In the genomic region with DNA sequence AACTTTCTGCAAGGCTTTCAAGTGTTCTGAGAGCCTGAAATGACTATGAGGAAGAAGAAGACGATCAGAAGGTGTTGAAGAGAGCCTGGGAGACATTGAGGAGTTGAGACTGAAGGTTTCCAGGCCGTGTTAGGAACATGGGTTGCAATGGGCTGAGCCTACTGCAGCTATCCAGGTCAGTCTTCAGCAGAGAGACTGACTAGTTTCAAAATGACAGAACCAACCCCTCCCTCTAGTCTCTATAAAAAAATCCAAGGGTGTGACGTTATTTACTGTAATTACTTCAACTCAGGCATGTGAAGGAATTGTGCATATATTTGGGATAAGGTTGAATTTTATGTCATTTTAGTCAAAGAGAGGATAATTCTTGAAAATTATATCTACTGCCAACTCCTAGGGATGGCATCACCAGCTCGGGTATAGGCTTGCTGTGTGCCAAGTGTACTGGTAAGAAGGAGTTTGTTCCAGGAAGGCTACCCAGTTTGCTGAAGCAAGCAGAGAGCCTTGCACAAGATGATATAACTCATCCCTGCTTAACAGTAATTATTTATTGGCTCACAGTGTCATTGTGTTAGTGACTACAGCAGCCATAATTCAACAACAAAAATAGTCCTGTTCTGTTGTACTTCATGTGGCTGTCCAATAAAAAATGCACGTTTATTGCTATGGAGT, we compare ENCODE assay signal across 33 mouse cellular contexts. TPM values are rescaled to one million over a fixed set of nuclear protein-coding genes. Genes with fewer than 3 reads are reported as not detected.
A peak's percentile ranks its signal among the peaks of the same experiment; 100 is the strongest.
DNase-seq lines count a peak whose midpoint lies in the region; ATAC-seq lines count a peak whose summit lies in the region.
"Had no signal": no experiment of that assay in that cellular context is flagged by ENCODE, and none has a peak within 500 bp of the region (broad histone marks: within the 10 kb centered on the region; RNA-seq: fewer than 3 reads in every experiment).

No protein-coding gene starts in this region.

- no peak overlapping the region for H3K4me3 ChIP-seq in midbrain, embryonic 11.5 days (ENCODE audit: low read depth, low read length)
- no peak overlapping the region for H3K4me3 ChIP-seq in midbrain, embryonic 13.5 days (replicated peaks)
- H3K4me3 ChIP-seq: forebrain, embryonic 10.5 days; forebrain, embryonic 13.5 days; hindbrain, embryonic 12.5 days; hindbrain, embryonic 15.5 days had no signal

- no peak overlapping the region for H3K9ac ChIP-seq in midbrain, embryonic 11.5 days (ENCODE audit: low read length)
- H3K9ac ChIP-seq in midbrain, embryonic 13.5 days (replicated peaks), result no peak overlapping the region
- H3K9ac ChIP-seq: forebrain, embryonic 13.5 days; hindbrain, embryonic 12.5 days; hindbrain, embryonic 15.5 days had no signal

- peak; percentile 55 for DNase-seq in adrenal gland, adult 8-10 months
- no peak for DNase-seq in adrenal gland, postnatal 25 days
- DNase-seq in midbrain, embryonic 11.5 days (ENCODE audit: low spot score, missing footprints), result peak; percentile 69
- peak; percentile 84 for DNase-seq in adipocyte (ENCODE audit: low spot score)
- peak; percentile 46 for DNase-seq in adrenal gland, postnatal 14 days
- DNase-seq in spleen, adult 18-20 months, result no peak
- DNase-seq in testis, postnatal 14 days (ENCODE audit: low spot score), result no peak
- DNase-seq: cerebellum, adult 18-20 months; cerebellum, adult 9-10 months; cerebellum, postnatal 14 days; gastrocnemius, postnatal 10 days; gastrocnemius, postnatal 36 days; kidney, adult 11 months had no signal

- H3K4me1 ChIP-seq in midbrain, embryonic 11.5 days (ENCODE audit: control insufficient read depth, insufficient read depth, low read length), result no peaks in the 10 kb centered on the region
- H3K4me1 ChIP-seq in midbrain, embryonic 13.5 days (replicated peaks), result no peaks in the 10 kb centered on the region
- H3K4me1 ChIP-seq: forebrain, embryonic 10.5 days; forebrain, embryonic 13.5 days; hindbrain, embryonic 12.5 days; hindbrain, embryonic 15.5 days had no signal

- H3K27me3 ChIP-seq in midbrain, embryonic 11.5 days (ENCODE audit: control insufficient read depth, insufficient read depth, low read length), result no peaks in the 10 kb centered on the region
- no peaks in the 10 kb centered on the region for H3K27me3 ChIP-seq in midbrain, embryonic 13.5 days
- H3K27me3 ChIP-seq: forebrain, embryonic 13.5 days; hindbrain, embryonic 12.5 days; hindbrain, embryonic 15.5 days had no signal

- ATAC-seq in midbrain, embryonic 11.5 days (ENCODE audit: low FRiP score), result no peak
- ATAC-seq in midbrain, embryonic 13.5 days, result no peak
- ATAC-seq: activated CD4-positive, CD25-positive, alpha-beta regulatory T cell, adult 4 months; CD4-positive, CD25-positive, alpha-beta regulatory T cell, adult 4 months; forebrain, embryonic 13.5 days; forebrain, embryonic 16.5 days had no signal

- H3K27ac ChIP-seq in midbrain, embryonic 11.5 days (ENCODE audit: low read depth, low read length), result no peak overlapping the region
- H3K27ac ChIP-seq in midbrain, embryonic 13.5 days, result no peak overlapping the region
- H3K27ac ChIP-seq: forebrain, embryonic 10.5 days; forebrain, embryonic 13.5 days; hindbrain, embryonic 12.5 days; hindbrain, embryonic 15.5 days had no signal

- no peak overlapping the region for H3K4me2 ChIP-seq in midbrain, embryonic 11.5 days
- no peak overlapping the region for H3K4me2 ChIP-seq in midbrain, embryonic 13.5 days (replicated peaks)
- H3K4me2 ChIP-seq: forebrain, embryonic 13.5 days; heart, embryonic 11.5 days; hindbrain, embryonic 12.5 days; hindbrain, embryonic 15.5 days had no signal

- WGBS in midbrain, embryonic 11.5 days, result 81% methylated on average over 5 of the region's 5 CpGs
- 86% methylated on average over 5 of the region's 5 CpGs for WGBS in midbrain, embryonic 13.5 days

- no peaks in the 10 kb centered on the region for H3K36me3 ChIP-seq in midbrain, embryonic 11.5 days (ENCODE audit: control insufficient read depth, insufficient read depth, low read length)
- H3K36me3 ChIP-seq in midbrain, embryonic 13.5 days, result no peaks in the 10 kb centered on the region
- H3K36me3 ChIP-seq: forebrain, embryonic 10.5 days; hindbrain, embryonic 12.5 days; hindbrain, embryonic 15.5 days had no signal

- no peaks in the 10 kb centered on the region for H3K9me3 ChIP-seq in midbrain, embryonic 11.5 days (ENCODE audit: control insufficient read depth, low read length)
- no peaks in the 10 kb centered on the region for H3K9me3 ChIP-seq in midbrain, embryonic 13.5 days
- H3K9me3 ChIP-seq: forebrain, embryonic 10.5 days; forebrain, embryonic 13.5 days; hindbrain, embryonic 12.5 days; hindbrain, embryonic 15.5 days had no signal

RNA-seq across cellular contexts. Expression of gene Wfdc12, which starts 4.7 kb away (rescaled TPM):
- 1 to 10 TPM in 1 of 4 experiments, under 1 TPM in 2, not detected in 1; 0.40 to 4.7 (median 0.67) TPM for total RNA-seq in adrenal gland, adult 8-10 months (2022)
- 2.6 TPM in 1 of 2 replicates, not detected in the other for total RNA-seq in adrenal gland, postnatal 25 days (2021)
- polyA plus RNA-seq in midbrain, embryonic 11.5 days (2014; fragmentation: Nextera tagmentation; extraction: Ambion mirVana), result not detected in 2 replicates
- not detected in 2 replicates for polyA plus RNA-seq in midbrain, embryonic 13.5 days (2015; fragmentation: Nextera tagmentation; extraction: Ambion mirVana)
- total RNA-seq in adrenal gland, postnatal 14 days (2021), result 1.1 TPM in 1 of 2 replicates, not detected in the other
- total RNA-seq: ES-E14; gastrocnemius, adult 18-20 months; gastrocnemius, postnatal 10 days; gastrocnemius, postnatal 36 days; heart, postnatal 25 days; hematopoietic stem cell, adult 5-6 weeks had no signal
- polyA plus RNA-seq: activated CD4-positive, CD25-positive, alpha-beta regulatory T cell, adult 4 months; C2C12; CD4-positive, CD25-positive, alpha-beta regulatory T cell, adult 4 months; embryonic facial prominence, embryonic 11.5 days; embryonic facial prominence, embryonic 14.5 days; forebrain, embryonic 10.5 days; forebrain, embryonic 13.5 days; forebrain, embryonic 16.5 days; heart, embryonic 11.5 days; heart, embryonic 14.5 days; heart, postnatal 0 days; hindbrain, embryonic 12.5 days; hindbrain, embryonic 15.5 days; intestine, embryonic 14.5 days had no signal

RNA-seq across cellular contexts. Expression of gene Wfdc15a, which starts 4.8 kb away (rescaled TPM):
- total RNA-seq in adrenal gland, adult 8-10 months (2022), result not detected
- not detected in 2 replicates for total RNA-seq in adrenal gland, postnatal 25 days (2021)
- polyA plus RNA-seq in midbrain, embryonic 11.5 days (2014; fragmentation: Nextera tagmentation; extraction: Ambion mirVana), result not detected in 2 replicates
- polyA plus RNA-seq in midbrain, embryonic 13.5 days (2015; fragmentation: Nextera tagmentation; extraction: Ambion mirVana), result not detected in 2 replicates
- total RNA-seq in adrenal gland, postnatal 14 days (2021), result not detected in 2 replicates
- total RNA-seq: gastrocnemius, adult 18-20 months; gastrocnemius, postnatal 10 days; gastrocnemius, postnatal 36 days; granulocyte monocyte progenitor cell, adult 5-6 weeks; heart, postnatal 25 days; hematopoietic stem cell, adult 5-6 weeks had no signal
- polyA plus RNA-seq: activated CD4-positive, CD25-positive, alpha-beta regulatory T cell, adult 4 months; CD4-positive, CD25-positive, alpha-beta regulatory T cell, adult 4 months; embryonic facial prominence, embryonic 11.5 days; embryonic facial prominence, embryonic 14.5 days; forebrain, embryonic 10.5 days; forebrain, embryonic 13.5 days; forebrain, embryonic 16.5 days; heart, embryonic 11.5 days; heart, embryonic 14.5 days; heart, postnatal 0 days; hindbrain, embryonic 12.5 days; hindbrain, embryonic 15.5 days; intestine, embryonic 14.5 days had no signal

RNA-seq across cellular contexts. Expression of gene Wfdc5, which starts 12.6 kb away (rescaled TPM):
- not detected for total RNA-seq in adrenal gland, adult 8-10 months (2022)
- not detected in 2 replicates for total RNA-seq in adrenal gland, postnatal 25 days (2021)
- not detected in 2 replicates for polyA plus RNA-seq in midbrain, embryonic 11.5 days (2014; fragmentation: Nextera tagmentation; extraction: Ambion mirVana)
- polyA plus RNA-seq in midbrain, embryonic 13.5 days (2015; fragmentation: Nextera tagmentation; extraction: Ambion mirVana), result not detected in 2 replicates
- not detected in 2 replicates for total RNA-seq in adrenal gland, postnatal 14 days (2021)
- total RNA-seq: ES-E14; granulocyte monocyte progenitor cell, adult 5-6 weeks; heart, postnatal 25 days; hematopoietic stem cell, adult 5-6 weeks had no signal
- polyA plus RNA-seq: activated CD4-positive, CD25-positive, alpha-beta regulatory T cell, adult 4 months; C2C12; CD4-positive, CD25-positive, alpha-beta regulatory T cell, adult 4 months; embryonic facial prominence, embryonic 11.5 days; forebrain, embryonic 10.5 days; forebrain, embryonic 13.5 days; forebrain, embryonic 16.5 days; heart, embryonic 11.5 days; heart, embryonic 14.5 days; heart, postnatal 0 days; hindbrain, embryonic 12.5 days; hindbrain, embryonic 15.5 days; intestine, embryonic 14.5 days had no signal

RNA-seq across cellular contexts. Expression of gene Kcns1, which starts 24.2 kb away (rescaled TPM):
- under 1 TPM in 1 of 4 experiments, not detected in 3; 0.14 TPM for total RNA-seq in adrenal gland, adult 8-10 months (2022)
- not detected in 2 replicates for total RNA-seq in adrenal gland, postnatal 25 days (2021)
- polyA plus RNA-seq in midbrain, embryonic 11.5 days (2014; fragmentation: Nextera tagmentation; extraction: Ambion mirVana), result 0.07 TPM in 1 of 2 replicates, not detected in the other
- polyA plus RNA-seq in midbrain, embryonic 13.5 days (2015; fragmentation: Nextera tagmentation; extraction: Ambion mirVana), result 0.16 and 0.23 TPM in 2 replicates
- not detected in 2 replicates for total RNA-seq in adrenal gland, postnatal 14 days (2021)
- total RNA-seq: heart, postnatal 25 days had no signal
- polyA plus RNA-seq: C2C12; forebrain, embryonic 10.5 days; forebrain, embryonic 13.5 days had no signal

RNA-seq across cellular contexts. Expression of gene Wfdc15b, which starts 26.4 kb away (rescaled TPM):
- total RNA-seq in adrenal gland, adult 8-10 months (2022), result not detected
- total RNA-seq in adrenal gland, postnatal 25 days (2021), result not detected in 2 replicates
- not detected in 2 replicates for polyA plus RNA-seq in midbrain, embryonic 11.5 days (2014; fragmentation: Nextera tagmentation; extraction: Ambion mirVana)
- polyA plus RNA-seq in midbrain, embryonic 13.5 days (2015; fragmentation: Nextera tagmentation; extraction: Ambion mirVana), result not detected in 2 replicates
- total RNA-seq in adrenal gland, postnatal 14 days (2021), result not detected in 2 replicates
- total RNA-seq: ES-E14; gastrocnemius, adult 18-20 months; gastrocnemius, postnatal 10 days; gastrocnemius, postnatal 36 days; granulocyte monocyte progenitor cell, adult 5-6 weeks; heart, postnatal 25 days; hematopoietic stem cell, adult 5-6 weeks had no signal
- polyA plus RNA-seq: activated CD4-positive, CD25-positive, alpha-beta regulatory T cell, adult 4 months; C2C12; CD4-positive, CD25-positive, alpha-beta regulatory T cell, adult 4 months; embryonic facial prominence, embryonic 11.5 days; forebrain, embryonic 10.5 days; forebrain, embryonic 13.5 days; forebrain, embryonic 16.5 days; heart, embryonic 11.5 days; heart, embryonic 14.5 days; heart, postnatal 0 days; hindbrain, embryonic 12.5 days had no signal

Comparison
In these comparisons a context has a peak if more than half of its experiments do, and no peak if none do; other contexts are left out.
1. DNase-seq: peak in adrenal gland, adult 8-10 months (single experiment), midbrain, embryonic 11.5 days (single experiment), adipocyte (single experiment) and adrenal gland, postnatal 14 days (single experiment); none in adrenal gland, postnatal 25 days (single experiment), spleen, adult 18-20 months (0 of 2) and testis, postnatal 14 days (single experiment).